Mouse (Mus musculus): Measurements from ENCODE around the gene Gm3376.
"Not testable (repeated sequence)": the region's sequence is repeated elsewhere in the genome, so short reads cannot be mapped to it uniquely, and the experiment has no call there.

The Gm3376 gene

DNA sequence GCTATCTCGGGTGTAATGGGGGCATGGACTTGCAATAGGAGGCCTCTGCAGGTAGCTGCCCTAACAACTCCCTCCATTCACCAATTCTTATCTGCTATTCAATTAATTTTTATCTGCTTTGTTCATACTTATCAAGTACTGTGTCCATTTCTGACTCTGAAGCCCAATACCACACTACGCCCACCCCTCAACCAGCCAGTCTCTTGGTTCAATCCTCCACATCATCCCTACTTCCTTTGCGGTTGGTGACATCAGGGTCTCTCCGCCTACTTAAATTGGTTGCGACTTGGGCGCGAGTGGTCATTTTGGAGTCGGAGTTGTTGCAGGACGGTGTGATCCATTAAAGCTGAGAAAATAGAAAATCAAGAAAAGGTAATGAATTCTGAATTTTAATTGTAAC lies at the start of gene Gm3376:
Gm3376 (plus strand) TSS at position 301 of the 400 bp plus-strand sequence.
- not testable (repeated sequence) for DNase-seq

Measured in thymus, postnatal 36 days (tissue).